Mouse (Mus musculus): Measurements from ENCODE around the gene Ints1.

The Ints1 gene

GRCm38 (mm10) chr5:139775216-139775926 is at the start of gene Ints1:
Gene Ints1 (minus strand): TSS chr5:139775674.
- DNase-seq: peak; percentile 98

GRCm38 (mm10) chr5:139824531-139824930 is 49.1 kb upstream of the Ints1 start:
- no peak for DNase-seq

DNA sequence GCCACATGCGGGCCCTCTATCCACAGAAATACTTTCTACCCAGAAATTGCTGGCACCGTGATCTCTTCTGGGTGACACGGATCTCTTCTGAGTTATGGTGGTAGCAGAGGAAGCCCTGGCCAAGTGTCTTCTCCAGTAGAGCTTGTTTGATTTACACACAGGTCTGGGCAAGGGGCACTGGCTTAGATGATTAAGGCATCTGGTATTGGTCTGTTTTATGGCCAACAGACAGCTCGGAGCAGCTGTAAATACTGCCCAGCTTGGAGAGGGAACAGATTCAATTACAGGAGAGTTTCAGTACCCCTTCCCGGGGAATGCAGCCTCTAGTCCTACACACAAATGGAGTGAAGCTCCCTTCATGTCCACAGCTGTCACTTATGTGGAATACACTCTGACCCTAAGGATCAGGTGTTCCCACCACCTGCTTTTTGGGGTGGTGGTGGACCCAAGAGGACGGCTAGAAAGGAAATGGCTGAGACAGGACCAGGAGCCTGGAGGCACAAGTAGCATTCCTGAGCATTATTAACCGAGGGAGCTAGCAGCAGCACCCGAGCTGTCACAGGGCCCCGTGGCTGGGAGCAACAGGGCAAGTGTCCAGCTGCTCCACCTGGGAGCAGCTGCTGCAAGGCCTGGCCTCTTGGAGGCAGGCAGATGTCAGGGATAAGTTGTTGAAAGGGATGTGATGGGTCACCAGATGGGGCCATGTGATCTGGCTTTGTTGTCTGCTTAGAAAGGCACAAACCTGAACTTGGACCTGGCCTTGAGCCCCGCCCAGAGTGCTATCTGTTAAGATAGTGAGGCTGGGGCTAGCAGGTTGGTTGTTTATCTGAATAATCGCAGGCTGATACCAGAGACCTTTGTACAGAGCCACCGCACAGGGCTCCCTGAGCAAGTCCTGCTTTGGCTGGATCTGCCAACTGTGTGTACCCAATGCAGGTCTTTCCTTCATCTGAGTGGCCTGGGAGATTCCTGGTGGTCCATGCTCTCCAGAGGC is 46.3 kb upstream of the Ints1 start:
- no peak for DNase-seq

DNA sequence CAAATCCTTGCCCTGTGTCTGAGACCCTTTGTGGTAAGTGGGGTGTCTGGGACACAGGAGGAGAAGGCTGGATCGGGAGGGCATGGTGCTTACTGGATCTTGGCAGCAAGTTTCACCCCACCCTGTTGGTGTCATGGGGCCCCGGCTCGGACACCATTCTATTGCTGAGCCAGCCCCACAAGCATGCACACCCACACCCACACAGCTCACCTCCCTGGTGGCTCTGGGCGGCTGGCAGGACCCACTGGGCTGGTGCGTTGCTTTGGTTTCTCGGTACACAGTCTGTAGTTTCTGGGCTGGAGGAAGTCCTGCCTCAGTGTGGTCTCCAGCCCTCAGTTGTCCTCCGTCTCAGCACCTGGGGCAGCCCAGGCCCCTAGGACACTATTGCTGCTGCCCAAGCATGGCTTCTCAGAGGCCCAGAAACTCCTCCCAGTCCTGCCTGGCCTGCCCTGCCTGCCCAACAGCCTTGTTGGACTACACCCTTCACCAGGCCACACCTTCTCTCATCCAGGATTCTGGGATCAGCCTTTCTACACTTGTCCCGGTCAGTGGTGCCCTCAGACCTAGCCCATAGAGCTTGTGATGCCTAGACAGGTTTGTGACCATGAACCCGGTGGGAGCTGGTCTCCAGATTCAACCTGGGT is 44.2 kb upstream of the Ints1 start, which contains the start of gene Tmem184a:
Gene Tmem184a, minus strand, starts transcription at position 380 of the 644 bp plus-strand sequence.
- DNase-seq: no peak

DNA sequence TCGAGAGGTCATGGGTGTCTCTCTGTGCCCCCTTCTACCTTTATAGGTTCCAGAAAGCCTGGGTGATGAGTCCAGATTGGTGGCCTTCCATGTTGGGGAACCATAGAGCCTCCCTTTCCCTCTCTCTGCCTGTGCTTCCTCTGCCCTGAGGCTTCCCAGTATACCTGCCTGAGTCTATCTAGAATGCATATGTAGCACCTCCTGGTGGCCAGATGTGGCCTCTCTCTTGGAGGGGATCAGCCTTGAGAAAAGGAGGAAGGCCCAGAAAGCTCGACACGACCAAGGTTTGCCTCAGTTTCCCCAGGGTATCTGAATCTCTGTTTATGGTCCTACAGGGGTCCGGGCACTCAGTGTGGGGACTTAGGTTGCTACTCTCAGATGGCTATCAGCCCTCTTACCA is 43.3 kb upstream of the Ints1 start:
- DNase-seq: no peak

DNA sequence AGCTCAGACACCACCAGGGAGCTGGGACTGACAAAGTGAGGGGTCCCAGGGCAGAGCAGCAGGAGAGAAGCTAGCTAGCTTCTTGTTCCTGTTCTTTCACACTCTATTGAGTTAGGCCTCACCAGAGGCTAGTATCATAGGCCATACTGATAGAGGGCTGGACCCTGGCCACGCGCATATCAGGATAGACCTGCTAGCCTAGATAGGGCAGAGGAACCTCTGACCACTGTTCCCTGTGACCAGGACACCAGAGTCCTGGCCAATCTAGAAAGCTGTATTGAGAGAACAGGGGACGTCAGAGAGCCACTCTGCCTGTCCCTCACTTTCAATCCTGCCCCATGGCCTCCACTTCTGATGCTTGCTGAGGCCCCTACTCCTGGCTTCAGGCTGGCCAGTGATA is 42.6 kb upstream of the Ints1 start:
- DNase-seq: no peak

DNA sequence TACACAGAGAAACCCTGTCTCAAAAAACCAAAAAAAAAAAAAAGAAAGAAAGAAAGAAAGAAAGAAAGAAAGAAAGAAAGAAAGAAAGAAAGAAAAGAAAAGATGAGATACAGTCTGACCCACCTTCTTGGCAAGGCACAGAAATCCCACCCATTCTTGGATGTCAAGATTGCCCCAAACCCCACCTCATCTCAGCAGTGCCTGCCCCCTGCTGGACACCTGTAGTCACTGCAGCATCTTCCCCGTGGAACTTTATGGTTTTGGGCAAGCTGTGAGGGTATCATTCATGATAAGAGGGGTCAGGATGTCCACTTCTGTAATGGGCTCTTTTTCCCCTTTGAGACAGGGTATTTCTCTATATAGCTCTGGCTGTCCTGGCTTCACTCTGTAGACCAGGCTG is 41.8 kb upstream of the Ints1 start:
- DNase-seq: no peak

DNA sequence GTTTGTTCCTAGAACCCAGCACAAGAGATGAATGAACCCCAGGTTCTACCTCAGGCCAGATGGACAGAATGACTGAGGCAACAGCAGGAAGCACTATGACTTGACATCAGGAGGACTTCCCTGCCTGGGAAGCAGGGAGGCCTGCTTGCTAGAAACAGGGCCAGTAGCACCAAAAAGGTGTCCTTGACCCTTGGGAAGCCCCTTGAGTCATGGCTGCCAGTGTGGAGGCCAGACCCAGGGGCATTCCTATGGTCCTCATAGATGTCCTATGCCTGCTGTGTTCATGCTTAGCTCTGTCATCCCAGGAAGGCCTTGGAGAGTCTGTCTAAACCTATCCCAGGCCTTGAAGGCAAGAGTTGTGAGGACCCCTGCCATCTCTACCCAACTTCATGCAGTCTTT is 41.0 kb upstream of the Ints1 start:
- no peak for DNase-seq

DNA sequence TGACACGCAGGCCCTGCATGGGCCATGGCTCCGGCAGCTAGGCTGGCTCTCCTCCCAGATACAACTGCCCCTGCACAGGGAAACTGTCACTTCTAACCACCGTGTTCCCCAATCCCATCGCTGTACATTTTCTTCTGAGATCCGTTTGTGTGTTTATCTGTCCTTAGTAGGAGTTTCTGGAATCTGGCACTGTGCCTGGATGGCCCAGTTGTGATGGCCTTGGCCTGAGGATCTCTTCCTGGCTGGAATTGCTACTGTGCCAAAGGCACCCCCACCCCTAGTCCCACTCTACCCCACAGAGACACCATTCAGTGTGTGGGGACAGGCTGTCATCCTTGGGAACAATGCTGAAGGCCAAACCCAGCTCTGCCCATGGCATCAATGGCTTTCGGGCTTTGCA is 40.5 kb upstream of the Ints1 start:
- DNase-seq: no peak

GRCm38 (mm10) chr5:139813963-139814381 is 38.5 kb upstream of the Ints1 start:
- no peak for DNase-seq

GRCm38 (mm10) chr5:139813126-139813490 is 37.6 kb upstream of the Ints1 start:
- DNase-seq: no peak

- DNase-seq: no peak
Observed at GRCm38 (mm10) chr5:139812398-139813125, 37.1 kb upstream of the Ints1 start.

GRCm38 (mm10) chr5:139811677-139812397 is 36.4 kb upstream of the Ints1 start:
- no peak for DNase-seq

DNA sequence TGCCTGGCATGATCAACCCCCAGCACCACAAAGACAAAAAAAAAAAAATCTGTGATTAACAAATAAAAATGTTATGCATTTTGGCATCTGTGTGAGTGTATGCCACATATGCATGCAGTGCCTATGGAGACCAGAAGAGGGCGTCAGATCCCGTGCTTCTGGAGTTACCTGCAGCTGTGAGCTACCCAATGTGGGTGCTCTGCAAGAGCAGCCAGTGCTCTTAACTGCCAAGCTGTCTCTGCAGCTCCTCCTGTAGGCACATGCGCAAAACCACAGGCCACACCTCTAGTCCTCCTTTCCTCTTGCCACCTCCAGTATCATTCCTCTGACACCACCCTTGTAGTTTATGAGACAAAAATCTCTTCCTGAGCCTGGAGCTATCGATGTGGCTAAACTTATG is 33.9 kb upstream of the Ints1 start:
- no peak for DNase-seq

- DNase-seq: no peak
Observed at GRCm38 (mm10) chr5:139805924-139806323, 30.4 kb upstream of the Ints1 start.

DNA sequence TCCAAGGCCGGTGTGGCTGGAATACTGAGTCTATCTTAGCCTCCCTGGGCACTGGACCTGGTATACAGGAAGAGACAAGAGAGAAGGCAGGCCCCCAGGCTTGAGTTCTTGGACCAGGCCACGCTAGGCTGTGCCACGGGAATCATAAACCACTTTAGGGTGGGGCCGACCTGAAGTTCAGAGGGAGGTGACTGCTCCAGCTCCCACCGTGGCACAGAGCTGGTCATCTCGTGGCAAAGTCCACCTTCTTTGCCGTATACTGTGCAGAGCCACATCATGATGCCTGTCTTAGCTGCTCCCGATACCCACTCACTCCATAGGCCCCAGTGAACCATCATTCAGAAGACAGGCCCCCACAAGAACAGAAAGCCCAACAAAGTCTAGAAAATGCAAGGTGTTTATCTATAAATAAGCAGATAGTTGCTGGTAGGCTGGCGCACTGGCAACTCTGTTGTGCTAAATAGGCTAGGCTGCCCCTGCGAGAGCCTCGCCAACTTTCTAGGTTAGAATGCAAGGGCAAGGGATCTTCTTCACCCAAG is 29.2 kb upstream of the Ints1 start:
- DNase-seq: no peak

DNA sequence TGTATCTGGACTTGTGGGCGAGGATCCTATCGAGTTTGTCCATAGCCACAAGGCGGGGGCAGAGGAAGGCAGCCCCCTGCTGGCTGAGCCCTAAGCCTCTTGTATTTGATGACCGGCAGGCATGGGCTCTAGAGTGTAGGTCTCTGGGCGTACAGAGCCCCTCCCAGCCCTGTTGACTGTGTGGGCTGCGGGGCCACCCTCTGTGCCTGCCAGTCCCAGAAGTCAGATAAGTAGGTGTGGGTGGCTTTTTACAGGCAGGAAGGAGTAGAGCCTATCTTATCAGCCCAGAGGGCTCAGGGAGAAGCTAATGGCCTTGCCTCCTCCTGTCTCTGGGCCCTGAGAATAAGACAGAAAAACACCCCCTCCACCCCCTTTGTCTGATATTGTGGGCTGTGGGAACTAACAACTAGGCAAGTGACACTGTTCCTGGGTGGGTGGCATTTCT is 28.7 kb upstream of the Ints1 start:
- no peak for DNase-seq

- peak; percentile 53 for DNase-seq
Observed at GRCm38 (mm10) chr5:139803601-139804102, 28.2 kb upstream of the Ints1 start.

DNA sequence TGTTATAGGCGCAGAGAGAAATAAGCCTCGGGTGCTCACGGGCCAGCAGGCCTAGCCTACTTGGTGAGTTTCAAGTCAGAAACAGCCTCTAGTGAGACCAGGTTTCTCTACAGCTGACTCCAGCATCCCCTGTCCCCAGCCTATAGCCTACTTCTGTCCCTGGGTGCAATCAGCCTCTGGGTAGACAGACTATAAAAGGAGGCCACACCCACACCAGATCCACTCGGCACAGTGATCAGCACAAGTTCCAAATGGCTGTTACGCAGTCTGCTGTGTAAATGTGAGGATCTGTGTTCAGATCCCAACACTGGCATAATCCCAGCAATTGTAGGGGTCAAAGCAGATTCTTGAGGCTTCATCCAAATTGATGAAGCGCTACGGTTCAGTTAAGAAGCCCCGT is 27.7 kb upstream of the Ints1 start:
- DNase-seq: no peak

GRCm38 (mm10) chr5:139801880-139802279 is 26.4 kb upstream of the Ints1 start:
- DNase-seq: no peak

DNA sequence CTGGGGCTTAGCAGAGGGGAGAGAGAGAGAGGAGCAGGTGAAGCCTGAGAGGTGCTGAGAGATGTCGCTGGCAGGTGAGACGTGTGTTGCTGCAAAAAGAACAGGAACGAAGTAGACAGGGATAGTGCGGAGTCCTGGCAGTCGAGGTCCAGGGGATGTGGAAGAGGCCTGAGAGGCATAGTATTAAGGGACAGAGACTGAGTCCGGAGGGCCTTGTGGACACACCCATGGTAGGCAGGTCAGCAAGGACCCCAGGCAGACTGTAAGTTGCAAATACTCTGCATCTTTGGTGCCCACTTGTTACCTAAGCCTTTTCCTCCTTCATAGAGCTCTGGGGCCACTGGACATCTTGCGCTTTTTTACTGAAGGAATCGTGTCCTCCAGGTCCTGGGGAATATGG is 25.8 kb upstream of the Ints1 start:
- no peak for DNase-seq
